Mouse (Mus musculus): ENCODE results near the gene Vsig8. TPM values are rescaled to one million over a fixed set of nuclear protein-coding genes. Genes with fewer than 3 reads are reported as not detected.

The Vsig8 gene
- polyA plus RNA-seq, 1 experiment = not detected

- TF ChIP-seq GATA1 (IDR thresholded peaks at IDR 0.05; ENCODE audit: low read length) (no peak), TAL1 (IDR thresholded peaks at IDR 0.05; ENCODE audit: low read length) (no peak)
- peaks cover 8% of the 10 kb centered on the region; the same call in 1 of the 2 replicates for H3K4me1 ChIP-seq (ENCODE audit: control insufficient read depth)
- no peaks in the 10 kb centered on the region for H3K36me3 ChIP-seq (ENCODE audit: control insufficient read depth)
- peaks cover 5% of the 10 kb centered on the region for H3K27me3 ChIP-seq (ENCODE audit: control insufficient read depth)
- H3K9me3 ChIP-seq (ENCODE audit: control insufficient read depth, low read length) = peaks cover 4% of the 10 kb centered on the region; the same call in 1 of the 2 replicates
- no peak overlapping the region for H3K4me3 ChIP-seq (replicated peaks)
Observed at GRCm38 (mm10) chr1:172514213-172514529, 41.6 kb upstream of the Vsig8 start.

GRCm38 (mm10) chr1:172514551-172515268, 41.0 kb upstream of the Vsig8 start:
- no peak overlapping the region for H3K4me3 ChIP-seq (replicated peaks)
- peaks cover 4% of the 10 kb centered on the region; the same call in 1 of the 2 replicates for H3K9me3 ChIP-seq (ENCODE audit: control insufficient read depth, low read length)
- peaks cover 8% of the 10 kb centered on the region; the same call in 1 of the 2 replicates for H3K4me1 ChIP-seq (ENCODE audit: control insufficient read depth)
- TF ChIP-seq TAL1 (IDR thresholded peaks at IDR 0.05; ENCODE audit: low read length) = no peak
- TF ChIP-seq GATA1 (IDR thresholded peaks at IDR 0.05; ENCODE audit: low read length) = no peak
- no peaks in the 10 kb centered on the region for H3K36me3 ChIP-seq (ENCODE audit: control insufficient read depth)
- peaks cover 5% of the 10 kb centered on the region for H3K27me3 ChIP-seq (ENCODE audit: control insufficient read depth)

GRCm38 (mm10) chr1:172515396-172515795, 40.3 kb upstream of the Vsig8 start:
- peaks cover 4% of the 10 kb centered on the region; the same call in 1 of the 2 replicates for H3K9me3 ChIP-seq (ENCODE audit: control insufficient read depth, low read length)
- H3K27me3 ChIP-seq (ENCODE audit: control insufficient read depth) = peaks cover 6% of the 10 kb centered on the region
- H3K4me1 ChIP-seq (ENCODE audit: control insufficient read depth) = peaks cover 8% of the 10 kb centered on the region; the same call in 1 of the 2 replicates
- no peak overlapping the region for H3K4me3 ChIP-seq (replicated peaks)
- no peak for TF ChIP-seq TAL1 (IDR thresholded peaks at IDR 0.05; ENCODE audit: low read length)
- no peak for TF ChIP-seq GATA1 (IDR thresholded peaks at IDR 0.05; ENCODE audit: low read length)
- H3K36me3 ChIP-seq (ENCODE audit: control insufficient read depth) = no peaks in the 10 kb centered on the region

GRCm38 (mm10) chr1:172518013-172518412, 37.7 kb upstream of the Vsig8 start:
- Histone ChIP-seq H3K36me3 (ENCODE audit: control insufficient read depth) (no peaks in the 10 kb centered on the region), H3K4me3 (replicated peaks) (no peak overlapping the region), H3K4me1 (ENCODE audit: control insufficient read depth) (peaks cover 6% of the 10 kb centered on the region), H3K27me3 (ENCODE audit: control insufficient read depth) (peaks cover 15% of the 10 kb centered on the region), H3K9me3 (ENCODE audit: control insufficient read depth, low read length) (peaks cover 4% of the 10 kb centered on the region; the same call in 1 of the 2 replicates)
- no peak for TF ChIP-seq GATA1 (IDR thresholded peaks at IDR 0.05; ENCODE audit: low read length)
- TF ChIP-seq TAL1 (IDR thresholded peaks at IDR 0.05; ENCODE audit: low read length) = no peak

GRCm38 (mm10) chr1:172519644-172520043, 36.1 kb upstream of the Vsig8 start:
- peaks cover 14% of the 10 kb centered on the region for H3K27me3 ChIP-seq (ENCODE audit: control insufficient read depth)

GRCm38 (mm10) chr1:172520576-172521440, 34.9 kb upstream of the Vsig8 start, which contains the start of gene Cfap45:
Cfap45 (plus strand) TSS chr1:172520801.
- Histone ChIP-seq H3K4me1 (ENCODE audit: control insufficient read depth) (no peaks in the 10 kb centered on the region; the same call in 1 of the 2 replicates), H3K9me3 (ENCODE audit: control insufficient read depth, low read length) (peaks cover 4% of the 10 kb centered on the region; the same call in 1 of the 2 replicates), H3K4me3 (replicated peaks) (no peak within 1 kb of the TSS), H3K27me3 (ENCODE audit: control insufficient read depth) (peaks cover 26% of the 10 kb centered on the region), H3K36me3 (ENCODE audit: control insufficient read depth) (no peaks in the 10 kb centered on the region)
- no peak for TF ChIP-seq TAL1 (IDR thresholded peaks at IDR 0.05; ENCODE audit: low read length)
- TF ChIP-seq GATA1 (IDR thresholded peaks at IDR 0.05; ENCODE audit: low read length) = no peak

More at GRCm38 (mm10) chr1:172519644-172520043, 36.1 kb upstream of the Vsig8 start:
- Histone ChIP-seq H3K4me1 (ENCODE audit: control insufficient read depth) (no peaks in the 10 kb centered on the region; the same call in 1 of the 2 replicates), H3K36me3 (ENCODE audit: control insufficient read depth) (no peaks in the 10 kb centered on the region), H3K4me3 (replicated peaks) (no peak overlapping the region), H3K9me3 (ENCODE audit: control insufficient read depth, low read length) (peaks cover 4% of the 10 kb centered on the region; the same call in 1 of the 2 replicates)
- TF ChIP-seq GATA1 (IDR thresholded peaks at IDR 0.05; ENCODE audit: low read length) (no peak), TAL1 (IDR thresholded peaks at IDR 0.05; ENCODE audit: low read length) (no peak)

- no peak for TF ChIP-seq GATA1 (IDR thresholded peaks at IDR 0.05; ENCODE audit: low read length)
- TF ChIP-seq TAL1 (IDR thresholded peaks at IDR 0.05; ENCODE audit: low read length) = no peak
- Histone ChIP-seq H3K4me3 (replicated peaks) (no peak overlapping the region), H3K9me3 (ENCODE audit: control insufficient read depth, low read length) (peaks cover 2% of the 10 kb centered on the region; the same call in 1 of the 2 replicates), H3K27me3 (ENCODE audit: control insufficient read depth) (peaks cover 43% of the 10 kb centered on the region), H3K4me1 (ENCODE audit: control insufficient read depth) (peaks cover 2% of the 10 kb centered on the region), H3K36me3 (ENCODE audit: control insufficient read depth) (no peaks in the 10 kb centered on the region)
Observed at GRCm38 (mm10) chr1:172522524-172522923, 33.2 kb upstream of the Vsig8 start.

- Histone ChIP-seq H3K9me3 (ENCODE audit: control insufficient read depth, low read length) (no peaks in the 10 kb centered on the region), H3K27me3 (ENCODE audit: control insufficient read depth) (peaks cover 48% of the 10 kb centered on the region)
Observed at GRCm38 (mm10) chr1:172523699-172524101, 32.0 kb upstream of the Vsig8 start.

More at GRCm38 (mm10) chr1:172523699-172524101, 32.0 kb upstream of the Vsig8 start:
- TF ChIP-seq TAL1 (IDR thresholded peaks at IDR 0.05; ENCODE audit: low read length) = no peak
- no peak for TF ChIP-seq GATA1 (IDR thresholded peaks at IDR 0.05; ENCODE audit: low read length)
- Histone ChIP-seq H3K4me1 (ENCODE audit: control insufficient read depth) (peaks cover 2% of the 10 kb centered on the region), H3K36me3 (ENCODE audit: control insufficient read depth) (no peaks in the 10 kb centered on the region), H3K4me3 (replicated peaks) (no peak overlapping the region)

Data from erythroblast, embryonic 14.5 days (primary cell).